Mouse (Mus musculus) brain, embryonic 14.5 days (tissue): Measurements from ENCODE around the gene Gm20661. TPM values are rescaled to one million over a fixed set of nuclear protein-coding genes. Genes with fewer than 3 reads are reported as not detected.
"Not testable (repeated sequence)": the region's sequence is repeated elsewhere in the genome, so short reads cannot be mapped to it uniquely, and the experiment has no call there.

Source experiments
- DNase-seq: peaks from one replicate; pipeline ENCODE4 v3.0.0-alpha.2; 2011; ENCODE audit warnings: low read depth
- CTCF ChIP-seq: fragments of 200-500 bp; IDR thresholded peaks from 2 replicates; pipeline ENCODE4 v1.5.1; 2012; ENCODE audit warnings: inconsistent platforms, mild to moderate bottlenecking, moderate library complexity, borderline replicate concordance; ENCODE audit not compliant: insufficient read depth, insufficient read length; ENCODE audit errors: extremely low read depth
- POLR2A ChIP-seq: fragments of 200-500 bp; IDR thresholded peaks from 2 replicates; pipeline ENCODE4 v1.6.1; 2012; ENCODE audit warnings: mild to moderate bottlenecking, inconsistent platforms, borderline replicate concordance; ENCODE audit not compliant: poor library complexity, insufficient read depth, insufficient read length, severe bottlenecking; ENCODE audit errors: extremely low read depth
- polyA plus RNA-seq: library from polyadenylated mRNA; depleted of rRNA; stranded (reverse); fragments of >200 nt; gene quantifications from 2 replicates; pipeline ENCODE4 v1.2.3, GENCODE M21; 2012; rRNA removed

Gene Gm20661
- polyA plus RNA-seq, 1 experiment = 1.7 TPM

DNA sequence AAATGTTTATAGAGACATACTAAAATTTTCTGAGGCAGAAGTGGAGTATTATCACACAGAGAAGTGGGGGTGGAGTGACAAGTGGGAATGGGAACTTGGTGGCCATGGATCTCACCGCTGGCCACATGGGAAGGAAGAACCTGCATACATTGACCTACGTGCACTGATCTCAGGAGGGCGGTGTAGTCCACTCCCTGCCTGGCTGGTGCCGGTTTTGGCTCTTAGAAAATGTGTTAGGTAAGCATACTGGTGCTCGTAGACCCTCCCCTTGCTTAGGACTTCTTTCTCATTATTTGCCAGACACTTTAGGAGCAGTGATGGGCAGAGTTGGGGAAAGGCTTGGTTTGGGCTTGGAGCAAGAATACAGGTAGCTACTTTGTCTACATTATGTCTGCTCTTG, 25.2 kb downstream of the Gm20661 start:
- no peak for DNase-seq
- TF ChIP-seq POLR2A (no peak), CTCF (no peak)

DNA sequence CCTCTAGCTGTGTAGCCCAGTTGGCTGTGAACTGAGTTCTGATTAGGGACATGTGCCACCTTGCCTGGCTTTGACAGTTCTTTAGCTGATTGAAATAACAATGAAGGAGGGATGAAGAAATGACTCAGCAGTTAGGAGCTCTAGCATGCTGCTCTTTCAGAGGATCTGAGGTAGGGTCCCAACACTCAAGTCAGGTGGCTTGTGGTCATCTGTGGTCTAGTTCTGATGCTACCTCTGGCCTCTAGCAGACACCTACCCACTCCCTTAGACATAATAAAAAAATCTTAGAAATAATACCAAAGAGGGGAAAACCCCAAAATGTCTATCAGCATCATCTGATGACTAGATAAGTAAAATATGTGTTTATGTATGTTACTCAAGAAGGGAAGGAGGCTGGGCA, 27.5 kb downstream of the Gm20661 start:
- no peak for DNase-seq
- TF ChIP-seq POLR2A = no peak
- TF ChIP-seq CTCF = no peak

DNA sequence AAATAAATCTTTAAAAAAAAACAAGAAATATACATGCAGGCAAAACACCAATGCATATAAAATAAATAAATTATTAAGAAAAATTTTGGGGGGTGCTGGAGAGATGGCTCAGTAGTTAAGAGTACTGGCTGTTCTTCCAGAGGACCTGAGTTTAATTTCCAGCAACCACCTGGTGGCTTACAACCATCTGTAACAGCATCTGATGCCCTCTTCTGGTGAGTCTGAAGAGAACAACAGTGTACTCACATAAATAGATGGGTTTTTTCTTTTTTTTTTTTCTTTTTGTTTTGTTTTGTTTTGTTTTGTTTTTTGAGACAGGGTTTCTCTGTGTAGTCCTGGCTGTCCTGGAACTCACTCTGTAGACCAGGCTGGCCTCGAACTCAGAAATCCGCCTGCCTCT, 30.7 kb downstream of the Gm20661 start:
- DNase-seq = not testable (repeated sequence)

DNA sequence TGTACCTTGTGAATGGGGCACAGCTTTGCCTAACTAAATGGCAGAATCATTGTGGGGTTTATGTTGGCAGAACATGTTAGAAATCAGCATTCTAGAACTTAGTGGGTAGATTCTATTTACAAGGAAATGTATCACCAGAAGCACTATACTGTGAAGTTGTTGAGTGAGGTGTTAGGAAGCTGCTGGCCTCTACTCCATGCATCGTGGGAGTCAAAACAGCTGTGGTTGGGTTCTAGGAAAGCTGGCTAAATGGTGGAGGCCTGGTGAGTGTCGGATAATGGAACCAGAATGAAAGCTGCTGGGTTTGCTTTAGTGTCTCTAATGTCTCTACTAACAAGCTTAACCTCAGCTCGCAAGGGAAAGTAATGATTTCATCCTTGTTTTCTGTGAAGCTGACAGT, 34.3 kb downstream of the Gm20661 start:
- TF ChIP-seq CTCF = no peak
- TF ChIP-seq POLR2A = no peak
- DNase-seq = no peak

DNA sequence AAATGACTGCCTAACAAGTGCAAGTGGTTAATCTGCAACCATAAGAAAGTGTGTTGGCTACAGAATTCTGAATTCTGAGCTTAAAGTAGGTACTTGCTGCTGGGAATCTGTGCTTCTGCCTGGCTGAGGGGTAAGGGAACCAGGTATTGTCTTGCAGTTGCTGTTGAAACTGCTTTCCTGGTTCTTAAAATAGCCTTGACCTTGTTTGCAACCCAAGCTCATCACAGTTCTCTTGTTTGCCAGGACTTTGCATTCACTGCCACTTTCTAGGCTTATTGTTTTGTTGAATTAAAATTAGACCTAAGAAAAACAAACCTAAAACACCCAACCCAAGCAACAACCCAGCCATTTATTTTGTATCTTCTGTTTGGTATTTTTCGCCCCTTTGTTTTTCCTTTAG, 37.9 kb downstream of the Gm20661 start:
- DNase-seq = no peak
- no peak for TF ChIP-seq POLR2A
- TF ChIP-seq CTCF = no peak

- TF ChIP-seq POLR2A (no peak), CTCF (no peak)
- DNase-seq = no peak
These were observed 40.4 kb downstream of the Gm20661 start for GRCm38 (mm10) chr9:108023216-108023615.

- DNase-seq = no peak
- TF ChIP-seq CTCF (no peak), POLR2A (no peak)
These were observed 43.7 kb downstream of the Gm20661 start for GRCm38 (mm10) chr9:108026584-108026983.

GRCm38 (mm10) chr9:108027867-108028266, 45.0 kb downstream of the Gm20661 start:
- no peak for TF ChIP-seq POLR2A
- TF ChIP-seq CTCF = no peak
- no peak for DNase-seq

GRCm38 (mm10) chr9:108032126-108032525, 49.3 kb downstream of the Gm20661 start:
- DNase-seq = no peak
- TF ChIP-seq POLR2A (no peak), CTCF (no peak)

DNA sequence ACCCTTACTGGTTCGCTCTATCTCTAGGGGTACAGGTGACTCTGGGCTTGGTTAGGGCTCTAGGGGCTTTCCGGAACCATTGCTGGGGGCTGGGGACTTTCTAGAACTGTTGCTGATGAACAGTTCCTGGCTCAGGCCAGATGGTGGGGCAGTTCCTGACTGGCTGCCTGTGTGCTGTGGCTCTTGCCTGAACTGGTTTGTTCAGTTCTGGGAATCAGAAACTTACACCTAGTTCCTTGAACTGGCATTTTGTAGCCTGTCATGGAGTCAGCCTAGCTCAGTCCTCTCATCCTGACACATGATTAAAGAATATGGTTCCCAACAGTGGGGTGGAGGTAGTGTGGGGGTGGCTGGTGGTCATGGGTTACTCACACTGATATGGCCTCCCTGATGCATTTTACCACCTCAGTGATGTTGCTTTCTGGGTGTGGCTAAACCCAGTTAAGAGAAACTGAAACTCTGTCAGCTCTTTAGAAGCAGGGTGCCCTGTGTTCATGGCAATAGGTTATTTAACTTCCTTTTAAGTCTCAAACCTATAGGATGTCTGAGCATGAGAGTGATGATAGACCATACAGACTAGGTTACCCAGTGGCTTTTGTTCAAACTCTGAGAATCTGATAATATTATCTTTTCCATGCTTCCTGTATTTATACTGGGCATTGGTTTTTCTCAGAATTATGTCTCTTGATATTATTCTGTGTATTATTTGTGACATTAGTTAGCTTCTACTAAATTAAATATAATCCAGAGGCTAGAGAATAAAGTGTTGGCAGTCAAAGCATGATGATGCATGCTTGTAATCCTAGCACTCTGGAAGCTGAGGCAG, 52.7 kb downstream of the Gm20661 start:
- no peak for DNase-seq
- no peak for TF ChIP-seq CTCF
- TF ChIP-seq POLR2A = no peak

Other genes starting within 250 kb of the Gm20661 start
- gene Rbm5, start 212.1 kb upstream of the Gm20661 start, polyA plus RNA-seq = 183 and 228 TPM in 2 replicates
- gene Rbm6, start 109.8 kb upstream of the Gm20661 start, polyA plus RNA-seq = 82.3 and 90.4 TPM in 2 replicates
- gene Mon1a, start 94.9 kb upstream of the Gm20661 start, polyA plus RNA-seq = 31.5 and 37.2 TPM in 2 replicates
- 4.2 and 6.5 TPM in 2 replicates for gene Mst1r, start 76.2 kb upstream of the Gm20661 start, polyA plus RNA-seq
- gene Actl11, start 54.6 kb upstream of the Gm20661 start, polyA plus RNA-seq = not detected in 2 replicates
- 40.3 and 70.1 TPM in 2 replicates for gene Camkv, start 47.4 kb upstream of the Gm20661 start, polyA plus RNA-seq
- gene Traip, start 32.9 kb upstream of the Gm20661 start, polyA plus RNA-seq = 6.9 and 7.8 TPM in 2 replicates
- 4.3 and 5.8 TPM in 2 replicates for gene Uba7, start 7.6 kb upstream of the Gm20661 start, polyA plus RNA-seq
- 13.3 and 14.6 TPM in 2 replicates for gene Inka1, start 2.8 kb downstream of the Gm20661 start, polyA plus RNA-seq
- 6.1 and 6.7 TPM in 2 replicates for gene Cdhr4, start 9.4 kb downstream of the Gm20661 start, polyA plus RNA-seq
- gene Gm20662, start 13.3 kb downstream of the Gm20661 start, polyA plus RNA-seq = 2.3 and 4.5 TPM in 2 replicates
- 163 and 198 TPM in 2 replicates for gene Ip6k1, start 19.4 kb downstream of the Gm20661 start, polyA plus RNA-seq
- gene Gmppb, start 66.2 kb downstream of the Gm20661 start, polyA plus RNA-seq = 15.7 and 16.8 TPM in 2 replicates
- 3.6 and 4.0 TPM in 2 replicates for gene Amigo3, start 70.1 kb downstream of the Gm20661 start, polyA plus RNA-seq
- gene Mst1, start 97.4 kb downstream of the Gm20661 start, polyA plus RNA-seq = 0.08 and 0.10 TPM in 2 replicates
- gene Rnf123, start 100.3 kb downstream of the Gm20661 start, polyA plus RNA-seq = 93.3 and 93.5 TPM in 2 replicates
- gene Apeh, start 111.5 kb downstream of the Gm20661 start, polyA plus RNA-seq = 65.1 and 81.4 TPM in 2 replicates
- gene Bsn, start 207.3 kb downstream of the Gm20661 start, polyA plus RNA-seq = 18.7 and 40.0 TPM in 2 replicates